Mouse (Mus musculus) C2C12 (cell line): ENCODE measurements around the gene Flad1.

Source experiments
- CEBPB ChIP-seq: IDR thresholded peaks from one replicate; pipeline ENCODE4 v1.6.1; 2011; ENCODE audit warnings: low read depth, mild to moderate bottlenecking, control low read depth, moderate library complexity
- CTCF ChIP-seq: IDR thresholded peaks from one replicate; pipeline ENCODE4 v1.5.1; 2011; ENCODE audit not compliant: control insufficient read depth, insufficient read depth, insufficient read length
- FOSL1 ChIP-seq: IDR thresholded peaks from one replicate; pipeline ENCODE4 v1.8.0; 2011; ENCODE audit warnings: mild to moderate bottlenecking, low read length; ENCODE audit not compliant: poor library complexity, insufficient read depth, severe bottlenecking
- MAX ChIP-seq: IDR thresholded peaks from one replicate; pipeline ENCODE4 v1.6.1; 2011; ENCODE audit warnings: mild to moderate bottlenecking, control low read depth
- MYOD1 ChIP-seq: IDR thresholded peaks from one replicate; pipeline ENCODE4 v1.6.1; 2011; ENCODE audit warnings: low read depth; ENCODE audit not compliant: control insufficient read depth, insufficient read length
- MYOG ChIP-seq: IDR thresholded peaks from one replicate; pipeline ENCODE4 v1.6.1; 2011; ENCODE audit not compliant: control insufficient read depth, insufficient read length; ENCODE audit errors: extremely low read depth
- USF1 ChIP-seq: IDR thresholded peaks from one replicate; pipeline ENCODE4 v1.6.1; 2011; ENCODE audit warnings: low read depth, mild to moderate bottlenecking, control low read depth, moderate library complexity

DNA sequence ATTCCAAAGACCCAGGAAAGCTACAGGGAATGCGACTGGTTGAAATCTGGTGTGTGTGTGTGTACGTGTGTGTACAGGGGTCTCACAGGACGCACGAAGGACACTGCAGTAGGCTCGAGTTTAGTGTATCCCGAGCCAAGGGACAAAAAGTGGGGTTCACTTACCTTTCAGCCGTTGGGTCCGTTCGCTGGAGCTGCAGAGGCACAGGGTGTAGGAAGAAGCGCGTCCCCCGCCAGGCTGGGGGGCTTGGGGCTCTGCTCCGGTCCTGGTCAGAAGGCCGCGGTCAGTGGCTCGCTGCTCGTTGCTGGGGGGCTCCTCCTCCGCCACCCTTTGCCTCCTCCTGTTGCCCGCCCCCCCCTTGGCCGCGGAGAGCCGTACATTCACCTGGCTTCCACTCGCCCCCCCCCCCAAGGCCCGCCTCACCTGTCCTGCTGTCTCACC, 18.8 kb downstream of the Flad1 start:
- TF ChIP-seq CTCF (no peak), MYOD1 (no peak), USF1 (no peak), CEBPB (no peak), MAX (no peak), MYOG (no peak), FOSL1 (no peak)
